Mouse (Mus musculus) ES-E14 (cell line): ENCODE results near the gene Sec24b.

ENCODE experiments used
- HCFC1 ChIP-seq: IDR thresholded peaks from 2 replicates; pipeline ENCODE4 v1.6.1; 2012; ENCODE audit warnings: low read length, inconsistent platforms, borderline replicate concordance; ENCODE audit not compliant: insufficient read depth
- MAFK ChIP-seq: IDR thresholded peaks from 2 replicates; pipeline ENCODE4 v1.6.1; 2014; ENCODE audit warnings: mild to moderate bottlenecking, low read depth, low read length, inconsistent platforms; ENCODE audit not compliant: insufficient read depth
- ZC3H11A ChIP-seq: IDR thresholded peaks from 2 replicates; pipeline ENCODE4 v1.6.1; 2012; ENCODE audit warnings: low read depth, mild to moderate bottlenecking, inconsistent platforms, low read length, borderline replicate concordance
- ZNF384 ChIP-seq: IDR thresholded peaks from 2 replicates; pipeline ENCODE4 v1.6.1; 2012; ENCODE audit warnings: low read depth, low read length, inconsistent platforms

DNA sequence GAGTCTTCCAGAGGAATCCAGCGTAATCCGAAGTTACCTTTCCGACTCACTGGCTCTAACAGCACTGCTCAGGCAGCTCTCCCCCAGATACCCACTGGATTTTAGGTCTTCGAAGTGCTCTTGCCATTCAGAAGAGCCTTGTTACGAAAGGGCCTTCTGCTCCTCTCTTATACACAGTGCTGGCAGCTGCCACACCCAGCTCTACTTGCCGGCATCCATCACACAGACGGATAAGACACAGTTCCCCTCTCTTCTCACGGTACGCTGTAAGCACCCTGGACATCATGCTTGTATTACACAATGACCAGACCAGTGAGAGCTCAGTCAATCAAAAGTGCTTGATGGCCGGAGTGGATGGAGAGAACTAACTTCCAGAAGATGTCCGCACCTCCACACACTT lies 79.6 kb downstream of the Sec24b start:
- no peak for TF ChIP-seq ZNF384
- no peak for TF ChIP-seq HCFC1
- no peak for TF ChIP-seq ZC3H11A
- no peak for TF ChIP-seq MAFK
